Mouse (Mus musculus) heart, postnatal 25 days (tissue): Measurements from ENCODE around the gene Rac1. TPM values are rescaled to one million over a fixed set of nuclear protein-coding genes. Genes with fewer than 3 reads are reported as not detected.

ENCODE experiments used
- DNase-seq: peaks from one replicate; pipeline ENCODE4 v3.0.0; 2022; ENCODE audit warnings: low spot score
- intact Hi-C: fragments of 180-260 bp; cut with DNase I; formaldehyde crosslinking; loops from one replicate; pipeline ENCODE4 v1.15.1; 2025
- total RNA-seq, 2 experiments: library from RNA; stranded (reverse); gene quantifications; 2 replicates each; pipeline ENCODE4 v1.2.3; 2021

Rac1 gene
- total RNA-seq, 2 experiments from 2014 or later: 215 to 235 TPM

- intact Hi-C loops: loop anchor here (1.0 kb wide), 1 partner anchor 17 kb away; no protein-coding TSS in a partner anchor
Measured at GRCm38 (mm10) chr5:143530715-143531114, 2.9 kb upstream of the Rac1 start.

DNA sequence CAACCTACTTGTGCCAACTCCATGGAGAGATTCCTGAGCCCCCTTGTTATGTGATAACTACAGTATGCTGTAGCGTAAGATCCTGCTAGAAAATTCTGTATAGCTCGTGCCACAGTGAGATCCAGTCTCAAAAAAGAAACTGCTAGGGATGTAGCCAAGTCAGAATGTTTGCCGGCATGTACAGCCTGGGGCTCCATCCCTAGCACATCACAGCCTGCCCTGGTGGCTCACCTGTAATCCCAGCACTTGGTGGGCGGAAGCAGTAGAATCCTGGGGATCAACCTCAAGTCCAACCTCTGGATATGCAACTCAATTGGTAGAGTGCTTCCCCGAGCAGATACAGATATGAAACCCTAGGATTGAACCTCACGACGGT, 460 bp upstream of the Rac1 start:
- intact Hi-C loops: loop anchor here (2.0 kb wide), 1 partner anchor 17 kb away; no protein-coding TSS in a partner anchor
- no peak for DNase-seq

More at GRCm38 (mm10) chr5:143530715-143531114, 2.9 kb upstream of the Rac1 start:
- no peak for DNase-seq

DNA sequence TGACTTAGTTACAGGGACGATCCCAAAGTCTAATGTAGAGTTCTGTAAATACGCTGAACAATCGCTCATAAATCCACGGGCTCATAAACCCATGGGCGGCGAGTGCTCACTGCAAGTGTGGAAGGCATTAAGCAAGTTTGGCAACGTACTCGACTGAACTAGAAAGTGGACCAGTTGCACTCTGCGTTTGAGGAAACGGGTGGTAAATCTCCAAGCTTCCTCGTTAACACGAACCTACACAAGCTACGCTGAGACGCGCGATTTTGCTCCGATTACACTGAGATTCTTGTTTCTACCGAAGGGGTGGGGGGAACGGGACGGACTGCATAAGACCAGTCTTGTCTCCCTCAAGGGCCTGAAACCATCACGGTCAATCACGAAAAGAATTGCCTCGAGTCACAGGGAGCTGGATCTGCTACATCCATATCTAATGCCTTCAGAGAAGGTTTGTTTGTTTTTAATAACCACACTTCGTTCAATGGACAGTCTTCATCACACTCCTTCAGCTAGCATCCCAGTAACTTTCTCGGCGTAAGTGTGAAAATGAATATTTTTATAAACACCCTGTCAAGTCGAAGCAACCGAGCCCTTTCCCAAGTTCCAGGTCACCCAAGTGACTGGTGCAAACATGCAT, 1.0 kb downstream of the Rac1 start:
- intact Hi-C loops: loop anchor here (2.0 kb wide), 1 partner anchor 16 kb away; no protein-coding TSS in a partner anchor
- DNase-seq: no peak

GRCm38 (mm10) chr5:143525454-143526225, 2.2 kb downstream of the Rac1 start:
- no peak for DNase-seq
- intact Hi-C loops: loop anchor here (2.0 kb wide), 1 partner anchor 15 kb away; no protein-coding TSS in a partner anchor

DNA sequence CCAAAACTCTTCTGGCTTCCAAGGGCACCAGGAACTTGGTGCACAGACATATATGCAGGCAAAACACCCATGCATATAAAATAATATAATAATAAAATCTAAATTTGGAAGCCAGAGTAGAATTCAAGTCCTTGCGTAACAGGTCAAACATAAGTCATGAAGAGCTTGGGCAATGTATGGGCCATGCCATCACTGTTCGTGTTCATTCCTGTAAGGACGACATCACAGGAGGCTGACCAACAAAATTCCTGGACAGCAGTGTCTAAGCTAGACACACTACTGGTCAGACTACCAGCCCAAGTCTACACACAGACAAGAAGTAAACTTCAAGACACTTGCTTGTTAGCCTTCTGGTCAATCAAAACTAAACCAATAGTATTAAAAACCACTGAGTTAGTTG, 5.0 kb downstream of the Rac1 start:
- no peak for DNase-seq
- intact Hi-C loops: no loop called here

DNA sequence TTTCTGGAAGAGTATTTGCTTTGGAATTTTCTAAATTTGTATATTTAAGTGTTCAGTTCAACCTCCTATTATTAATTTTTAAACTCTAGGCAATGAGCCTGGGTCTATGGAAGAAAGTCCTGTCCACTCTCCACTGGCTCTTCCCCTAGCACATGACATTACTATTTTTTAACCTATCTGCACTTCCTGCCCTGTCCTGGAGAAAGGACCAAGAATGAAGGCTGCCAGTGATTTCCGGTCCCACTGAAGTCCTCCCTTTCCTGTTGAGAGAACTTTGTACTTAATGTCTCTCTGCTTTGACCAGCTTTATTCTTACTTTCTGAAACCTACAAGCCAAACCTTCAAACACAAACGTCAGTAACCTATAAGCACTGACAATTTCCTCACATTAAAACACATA, 7.4 kb downstream of the Rac1 start:
- DNase-seq: no peak
- intact Hi-C loops: no loop called here

DNA sequence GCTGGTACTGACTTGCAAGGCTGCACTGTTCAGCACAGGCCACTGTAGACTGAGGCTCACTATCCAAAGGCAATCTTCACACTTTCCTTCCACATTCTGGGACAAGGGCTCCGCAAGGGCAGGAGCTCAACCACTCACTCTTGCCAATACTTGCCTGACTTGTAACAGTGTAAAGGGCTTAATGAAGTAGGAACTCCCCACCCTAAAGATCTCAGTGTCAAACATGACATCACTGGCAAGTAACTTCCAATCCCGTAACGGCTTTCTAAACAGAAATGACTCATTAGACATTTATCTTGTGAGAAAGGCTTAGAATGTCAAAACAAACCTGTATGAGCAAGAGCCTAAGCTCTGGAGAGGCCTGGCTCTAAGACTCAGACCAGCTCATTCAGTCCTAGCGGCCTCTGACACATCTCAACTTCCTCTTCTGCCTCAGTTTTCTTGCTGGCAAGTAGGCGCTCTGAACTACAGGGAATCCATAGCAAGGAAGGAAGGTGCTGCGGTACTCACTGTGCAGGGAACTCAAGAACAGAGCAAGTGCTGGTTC, 9.7 kb downstream of the Rac1 start:
- no peak for DNase-seq

DNA sequence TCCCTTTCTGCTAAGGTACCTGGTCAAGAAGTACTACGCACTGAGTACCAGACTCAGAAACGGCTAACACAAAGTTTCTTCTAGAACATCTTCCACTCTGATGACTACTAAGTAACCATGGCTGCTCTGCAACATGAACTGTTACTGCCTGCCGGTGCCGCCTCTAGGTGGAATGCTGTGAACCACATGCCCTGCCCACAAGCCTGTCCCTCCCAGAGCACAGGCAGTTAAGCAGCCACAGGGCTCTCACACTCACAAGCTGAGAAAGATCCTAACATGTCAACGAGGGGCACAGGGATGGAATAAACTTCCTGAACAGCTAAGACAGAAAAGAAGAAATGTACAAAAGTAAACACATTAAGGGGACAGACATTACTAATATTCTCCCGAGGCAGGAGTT, 10.4 kb downstream of the Rac1 start:
- intact Hi-C loops: no loop called here
- no peak for DNase-seq

More for the DNA sequence above, 9.7 kb downstream of the Rac1 start:
- intact Hi-C loops: no loop called here

GRCm38 (mm10) chr5:143517005-143517404, 10.8 kb downstream of the Rac1 start:
- DNase-seq: no peak
- intact Hi-C loops: no loop called here

GRCm38 (mm10) chr5:143514878-143515277, 13.0 kb downstream of the Rac1 start:
- intact Hi-C loops: no loop called here
- no peak for DNase-seq

DNA sequence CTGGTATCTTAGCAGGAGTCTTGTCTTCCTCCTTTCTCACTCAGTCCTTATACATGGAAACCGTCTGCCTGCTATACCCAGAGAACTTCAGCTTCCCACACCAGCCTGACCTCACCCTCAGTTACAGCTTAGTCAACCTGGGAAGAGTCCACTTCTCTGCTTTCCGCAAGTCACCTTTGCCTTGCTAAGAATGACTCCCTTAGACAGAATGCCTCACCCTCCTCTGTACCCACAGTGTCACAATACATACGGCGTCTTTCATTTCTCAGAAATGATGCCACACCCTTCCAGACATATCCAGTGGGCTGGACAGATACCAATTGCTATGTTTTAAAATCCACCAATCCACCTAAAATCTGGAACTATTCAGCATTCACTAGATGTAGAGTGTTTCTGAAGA, 15.5 kb downstream of the Rac1 start:
- no peak for DNase-seq
- intact Hi-C loops: no loop called here

DNA sequence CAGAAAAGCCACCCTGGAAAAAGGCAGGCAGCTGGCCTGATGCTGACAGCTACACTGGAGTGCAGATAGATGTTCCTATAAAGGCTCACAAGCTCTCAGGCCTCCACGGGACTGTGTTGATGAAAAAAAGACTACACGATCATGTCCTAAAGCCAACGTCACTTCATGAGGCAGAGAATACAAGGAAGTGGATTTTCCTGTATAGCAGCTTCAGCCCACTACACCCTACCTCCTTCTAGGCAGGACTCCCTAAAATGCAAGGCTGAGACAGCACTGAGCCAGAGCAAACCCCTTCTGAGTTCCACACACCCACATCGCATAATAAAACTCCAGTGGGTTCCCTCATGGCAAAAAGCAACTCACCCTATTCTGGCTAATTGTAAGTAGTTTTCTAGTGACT, 16.3 kb downstream of the Rac1 start:
- DNase-seq: no peak
- intact Hi-C loops: loop anchor here (2.0 kb wide), 1 partner anchor 15 kb away; no protein-coding TSS in a partner anchor

DNA sequence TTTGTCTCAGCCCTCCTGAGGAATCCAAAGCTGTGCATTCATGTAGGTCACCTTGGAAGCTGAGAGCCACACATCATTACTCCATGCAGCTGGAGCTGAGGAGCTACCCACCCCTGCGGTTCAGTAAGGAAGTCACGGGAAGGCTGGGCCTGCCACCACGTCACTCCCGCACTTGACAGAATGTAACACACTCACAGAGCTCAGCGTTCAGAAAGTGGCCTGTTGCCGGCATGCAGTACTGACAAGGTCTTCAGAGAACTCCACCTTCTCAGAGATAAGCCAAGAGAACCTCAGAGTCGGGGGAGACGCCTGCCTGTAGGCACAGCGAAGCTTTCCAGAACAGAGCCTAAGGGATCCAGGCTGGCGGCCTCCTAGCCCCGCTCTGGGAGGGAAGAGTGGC, 18.1 kb downstream of the Rac1 start:
- intact Hi-C loops: loop anchor here (2.0 to 5.0 kb wide), 2 partner anchors 17 to 42 kb away; no protein-coding TSS in a partner anchor
- DNase-seq: no peak

GRCm38 (mm10) chr5:143509294-143509693, 18.5 kb downstream of the Rac1 start:
- DNase-seq: no peak
- intact Hi-C loops: loop anchor here (5.0 kb wide), 1 partner anchor 42 kb away; no protein-coding TSS in a partner anchor

DNA sequence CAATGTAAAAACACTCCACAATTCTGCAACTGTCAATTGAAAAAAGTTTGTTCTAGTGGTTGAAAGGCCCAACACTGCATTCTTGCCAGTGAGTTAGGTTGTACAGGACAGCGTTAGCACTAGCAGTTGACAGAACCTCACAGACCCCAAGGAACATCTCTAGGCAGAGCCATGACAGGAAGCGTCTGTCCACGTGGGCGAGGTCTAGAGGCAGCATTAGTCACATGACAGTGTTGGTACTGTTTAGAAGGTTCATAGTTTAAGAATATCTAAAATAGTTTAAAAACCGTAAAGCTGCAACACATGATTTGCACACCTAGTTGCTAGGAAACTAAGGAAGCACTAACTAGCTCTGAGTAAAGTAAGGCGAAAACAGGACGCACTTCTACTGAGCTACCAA, 22.3 kb downstream of the Rac1 start:
- DNase-seq: no peak
- intact Hi-C loops: loop anchor here (2.0 to 5.0 kb wide), 2 partner anchors 38 to 41 kb away; no protein-coding TSS in a partner anchor

GRCm38 (mm10) chr5:143505056-143505455, 22.8 kb downstream of the Rac1 start:
- intact Hi-C loops: loop anchor here (2.0 to 5.0 kb wide), 2 partner anchors 38 to 42 kb away; no protein-coding TSS in a partner anchor
- DNase-seq: no peak

DNA sequence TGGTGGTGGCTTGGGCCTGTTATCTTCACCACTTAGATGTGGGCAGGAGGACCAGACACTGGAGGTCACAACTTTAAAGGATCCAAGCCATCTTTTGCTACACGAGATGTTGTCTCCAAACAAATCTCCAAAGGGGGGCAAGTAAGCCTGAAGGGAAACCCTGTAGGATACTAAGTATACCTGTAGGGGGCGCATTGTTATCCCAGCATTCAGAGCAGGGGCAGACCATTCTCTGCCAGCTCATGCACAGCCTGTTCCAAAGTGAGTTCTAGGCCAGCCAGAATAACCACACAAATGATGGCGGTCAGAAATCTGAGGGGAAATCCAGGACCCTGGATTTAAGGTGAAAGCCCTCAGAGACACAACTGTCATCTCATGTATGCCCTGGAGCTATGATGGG, 23.4 kb downstream of the Rac1 start:
- no peak for DNase-seq

GRCm38 (mm10) chr5:143503740-143504139, 24.1 kb downstream of the Rac1 start:
- intact Hi-C loops: loop anchor here (2.0 kb wide), 1 partner anchor 43 kb away; no protein-coding TSS in a partner anchor

More for the DNA sequence above, 23.4 kb downstream of the Rac1 start:
- intact Hi-C loops: loop anchor here (2.0 kb wide), 1 partner anchor 42 kb away; no protein-coding TSS in a partner anchor

DNA sequence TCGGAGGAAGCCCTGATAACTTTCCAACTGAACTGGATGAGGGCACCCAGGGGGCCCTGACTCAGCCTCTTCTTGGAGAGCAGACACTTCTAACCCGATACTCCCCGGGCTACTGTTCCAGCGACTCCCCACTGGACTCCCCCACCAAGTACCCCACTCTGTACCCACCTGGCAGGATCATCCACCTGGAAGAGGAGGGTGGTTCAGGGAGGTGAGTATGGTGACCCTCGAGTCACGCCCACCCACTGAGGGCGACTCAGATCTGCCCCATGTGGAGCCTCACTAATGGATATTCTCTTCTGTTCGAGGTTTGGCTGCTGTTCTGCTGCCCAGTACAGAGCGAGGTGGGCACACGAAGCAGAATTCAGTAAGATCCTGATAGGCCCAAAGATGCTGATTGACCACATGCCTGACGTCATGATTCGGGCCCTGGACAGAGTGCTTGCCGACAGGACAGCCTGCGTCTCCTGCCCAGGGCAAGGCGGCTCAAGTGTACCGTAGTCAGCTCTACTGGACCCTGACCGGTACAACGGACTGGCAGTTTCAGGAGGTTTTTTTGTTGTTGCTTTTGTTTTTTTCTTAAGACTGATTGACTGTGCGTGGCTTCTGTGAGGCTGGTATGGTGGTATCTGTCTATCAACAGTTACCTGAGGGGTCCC, 24.8 kb downstream of the Rac1 start:
- intact Hi-C loops: no loop called here
- no peak for DNase-seq

More at GRCm38 (mm10) chr5:143503740-143504139, 24.1 kb downstream of the Rac1 start:
- DNase-seq: no peak

- DNase-seq: no peak
- intact Hi-C loops: no loop called here
Measured at GRCm38 (mm10) chr5:143501649-143502048, 26.2 kb downstream of the Rac1 start.
